Mouse (Mus musculus): ENCODE measurements around the gene Siae.

Siae gene

GRCm38 (mm10) chr9:37625641-37626040, 70.1 kb downstream of the Siae start:
- DNase-seq (ENCODE audit: low spot score) = no peak

GRCm38 (mm10) chr9:37626103-37626567, 70.6 kb downstream of the Siae start:
- DNase-seq (ENCODE audit: low spot score) = no peak

GRCm38 (mm10) chr9:37627263-37627662, 71.8 kb downstream of the Siae start:
- DNase-seq (ENCODE audit: low spot score) = no peak

GRCm38 (mm10) chr9:37628581-37628980, 73.1 kb downstream of the Siae start:
- DNase-seq (ENCODE audit: low spot score) = no peak

GRCm38 (mm10) chr9:37629941-37630340, 74.4 kb downstream of the Siae start:
- DNase-seq (ENCODE audit: low spot score) = no peak

GRCm38 (mm10) chr9:37632305-37632704, 76.8 kb downstream of the Siae start:
- DNase-seq (ENCODE audit: low spot score) = no peak

- no peak for DNase-seq (ENCODE audit: low spot score)
Measured at GRCm38 (mm10) chr9:37634269-37634668, 78.8 kb downstream of the Siae start.

GRCm38 (mm10) chr9:37636335-37636734, 80.8 kb downstream of the Siae start:
- DNase-seq (ENCODE audit: low spot score) = no peak

GRCm38 (mm10) chr9:37636800-37637542, 81.5 kb downstream of the Siae start:
- no peak for DNase-seq (ENCODE audit: low spot score)

GRCm38 (mm10) chr9:37638721-37639120, 83.2 kb downstream of the Siae start:
- DNase-seq (ENCODE audit: low spot score) = no peak

- DNase-seq (ENCODE audit: low spot score) = no peak
Measured at GRCm38 (mm10) chr9:37646246-37646645, 90.7 kb downstream of the Siae start.

GRCm38 (mm10) chr9:37650639-37651038, 95.1 kb downstream of the Siae start:
- DNase-seq (ENCODE audit: low spot score) = no peak

GRCm38 (mm10) chr9:37653836-37654235, 98.3 kb downstream of the Siae start:
- no peak for DNase-seq (ENCODE audit: low spot score)

- DNase-seq (ENCODE audit: low spot score) = peak; percentile 16
Measured at GRCm38 (mm10) chr9:37655961-37656360, 100.5 kb downstream of the Siae start.

- peak; percentile 40 for DNase-seq (ENCODE audit: low spot score)
Measured at GRCm38 (mm10) chr9:37656439-37656881, 101.0 kb downstream of the Siae start.

GRCm38 (mm10) chr9:37656931-37657481, 101.5 kb downstream of the Siae start, which contains the start of gene Tbrg1:
TSS of gene Tbrg1 (minus strand) at chr9:37657312.
- DNase-seq (ENCODE audit: low spot score) = peak; percentile 82

GRCm38 (mm10) chr9:37659413-37659812, 103.9 kb downstream of the Siae start:
- no peak for DNase-seq (ENCODE audit: low spot score)

- no peak for DNase-seq (ENCODE audit: low spot score)
Measured at GRCm38 (mm10) chr9:37663210-37663609, 107.7 kb downstream of the Siae start.

- DNase-seq (ENCODE audit: low spot score) = no peak
Measured at GRCm38 (mm10) chr9:37664604-37665003, 109.1 kb downstream of the Siae start.

- no peak for DNase-seq (ENCODE audit: low spot score)
Measured at GRCm38 (mm10) chr9:37666045-37666444, 110.5 kb downstream of the Siae start.

- DNase-seq (ENCODE audit: low spot score) = no peak
Measured at GRCm38 (mm10) chr9:37669115-37669514, 113.6 kb downstream of the Siae start, which contains the start of gene Panx3. TSS of gene Panx3 (minus strand) at chr9:37669235.

GRCm38 (mm10) chr9:37669678-37670077, 114.2 kb downstream of the Siae start:
- no peak for DNase-seq (ENCODE audit: low spot score)

GRCm38 (mm10) chr9:37670261-37670660, 114.8 kb downstream of the Siae start:
- no peak for DNase-seq (ENCODE audit: low spot score)

Data from c-Kit-positive CD71-positive TER-119-positive erythroid progenitor cells, embryonic 14.5 days (primary cell).